Mouse (Mus musculus): ENCODE measurements around the gene Gpx2.
A peak's percentile ranks its signal among the peaks of the same experiment; 100 is the strongest.

Gene Gpx2

DNA sequence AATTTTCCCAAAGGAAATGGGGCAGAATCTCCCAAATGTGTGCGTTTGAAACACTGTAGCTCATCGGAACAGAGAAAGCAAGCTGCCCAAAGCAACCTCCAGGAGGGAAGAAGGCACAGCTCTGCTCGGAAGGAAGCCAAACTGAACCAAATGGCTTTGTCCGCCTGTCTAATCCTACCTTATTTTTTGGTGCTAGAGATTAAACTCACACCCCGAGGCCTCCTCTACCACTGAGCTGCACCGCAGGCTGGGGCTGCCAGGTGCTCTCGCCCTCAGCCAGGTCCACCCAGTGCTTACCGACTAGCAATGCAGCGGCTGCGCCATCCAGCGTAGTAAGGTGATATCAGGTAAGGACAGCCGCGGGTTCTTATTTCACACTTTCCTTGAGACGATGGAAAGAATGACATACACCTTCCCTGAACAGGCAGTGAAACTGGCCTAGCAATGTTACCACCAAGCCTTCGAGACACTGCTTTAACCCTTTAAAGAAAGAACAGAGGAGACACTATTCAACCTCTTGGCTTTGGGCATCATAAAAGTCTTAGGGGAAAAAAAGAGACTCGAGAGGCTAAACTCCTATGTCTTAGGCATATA lies 44.4 kb downstream of the Gpx2 start:
- peak; percentile 47 for DNase-seq

Data from cerebellum, adult 8-10 months (tissue).